Mouse (Mus musculus): ENCODE measurements around the gene Abhd17b.

GRCm38 (mm10) chr19:21663756-21664456 lies 10.9 kb downstream of the Abhd17b start:
- no peak for TF ChIP-seq CTCF (IDR thresholded peaks at IDR 0.05; ENCODE audit: control insufficient read depth, insufficient read depth, low read length)
- no peak for TF ChIP-seq POLR2A (IDR thresholded peaks at IDR 0.05; ENCODE audit: borderline replicate concordance, control insufficient read depth, low read depth, low read length)

All from bone marrow, adult 2 months (tissue).